Mouse (Mus musculus) lung, postnatal 0 days (tissue): ENCODE data around the gene Teddm2.

ENCODE experiments used
- CTCF ChIP-seq: IDR thresholded peaks from 2 replicates; pipeline ENCODE4 v1.5.1; 2016; ENCODE audit warnings: antibody characterized with exemption, mild to moderate bottlenecking
- EP300 ChIP-seq: IDR thresholded peaks from 2 replicates; pipeline ENCODE4 v1.6.1; 2016; ENCODE audit warnings: antibody characterized with exemption, mild to moderate bottlenecking, control low read depth

- no peak for TF ChIP-seq CTCF
- no peak for TF ChIP-seq EP300
Measured at GRCm38 (mm10) chr1:153898989-153899730, 868 bp downstream of the Teddm2 start.
